Mouse (Mus musculus) kidney, adult 9 months (tissue): Measurements from ENCODE around the gene Slc20a1.

Experiments used
- DNase-seq: peaks from one replicate; pipeline ENCODE4 v3.0.0; 2022

Gene Slc20a1

GRCm38 (mm10) chr2:129198436-129199327 lies at the start of gene Slc20a1:
TSS of gene Slc20a1 (plus strand) at chr2:129198764.
- peak; percentile 99 for DNase-seq

GRCm38 (mm10) chr2:129148836-129149235 lies 49.7 kb upstream of the Slc20a1 start:
- DNase-seq: no peak

- DNase-seq: no peak
Observed at GRCm38 (mm10) chr2:129150386-129150785, 48.2 kb upstream of the Slc20a1 start.

- no peak for DNase-seq
Observed at GRCm38 (mm10) chr2:129151111-129151510, 47.5 kb upstream of the Slc20a1 start.

- DNase-seq: no peak
Observed at GRCm38 (mm10) chr2:129152751-129153150, 45.8 kb upstream of the Slc20a1 start.

- no peak for DNase-seq
Observed at GRCm38 (mm10) chr2:129164815-129165214, 33.7 kb upstream of the Slc20a1 start.

GRCm38 (mm10) chr2:129166466-129167463 lies 31.8 kb upstream of the Slc20a1 start:
- no peak for DNase-seq

GRCm38 (mm10) chr2:129173386-129173785 lies 25.2 kb upstream of the Slc20a1 start:
- DNase-seq: no peak

GRCm38 (mm10) chr2:129174474-129174873 lies 24.1 kb upstream of the Slc20a1 start:
- DNase-seq: peak; percentile 77

GRCm38 (mm10) chr2:129175636-129176035 lies 22.9 kb upstream of the Slc20a1 start:
- DNase-seq: peak; percentile 43

- DNase-seq: no peak
Observed at GRCm38 (mm10) chr2:129176676-129177420, 21.7 kb upstream of the Slc20a1 start.

- DNase-seq: no peak
Observed at GRCm38 (mm10) chr2:129177661-129178060, 20.9 kb upstream of the Slc20a1 start.

- DNase-seq: no peak
Observed at GRCm38 (mm10) chr2:129178182-129178908, 20.2 kb upstream of the Slc20a1 start.

GRCm38 (mm10) chr2:129179946-129180853 lies 18.4 kb upstream of the Slc20a1 start:
- DNase-seq: no peak

GRCm38 (mm10) chr2:129181509-129181908 lies 17.1 kb upstream of the Slc20a1 start:
- no peak for DNase-seq

- no peak for DNase-seq
Observed at GRCm38 (mm10) chr2:129182412-129182811, 16.2 kb upstream of the Slc20a1 start.

- no peak for DNase-seq
Observed at GRCm38 (mm10) chr2:129183561-129184031, 15.0 kb upstream of the Slc20a1 start.

- DNase-seq: no peak
Observed at GRCm38 (mm10) chr2:129184853-129185252, 13.7 kb upstream of the Slc20a1 start.

- no peak for DNase-seq
Observed at GRCm38 (mm10) chr2:129185611-129186290, 12.8 kb upstream of the Slc20a1 start.
